Comparison of ENCODE assay signal across 9 mouse cellular contexts in the genomic region with DNA sequence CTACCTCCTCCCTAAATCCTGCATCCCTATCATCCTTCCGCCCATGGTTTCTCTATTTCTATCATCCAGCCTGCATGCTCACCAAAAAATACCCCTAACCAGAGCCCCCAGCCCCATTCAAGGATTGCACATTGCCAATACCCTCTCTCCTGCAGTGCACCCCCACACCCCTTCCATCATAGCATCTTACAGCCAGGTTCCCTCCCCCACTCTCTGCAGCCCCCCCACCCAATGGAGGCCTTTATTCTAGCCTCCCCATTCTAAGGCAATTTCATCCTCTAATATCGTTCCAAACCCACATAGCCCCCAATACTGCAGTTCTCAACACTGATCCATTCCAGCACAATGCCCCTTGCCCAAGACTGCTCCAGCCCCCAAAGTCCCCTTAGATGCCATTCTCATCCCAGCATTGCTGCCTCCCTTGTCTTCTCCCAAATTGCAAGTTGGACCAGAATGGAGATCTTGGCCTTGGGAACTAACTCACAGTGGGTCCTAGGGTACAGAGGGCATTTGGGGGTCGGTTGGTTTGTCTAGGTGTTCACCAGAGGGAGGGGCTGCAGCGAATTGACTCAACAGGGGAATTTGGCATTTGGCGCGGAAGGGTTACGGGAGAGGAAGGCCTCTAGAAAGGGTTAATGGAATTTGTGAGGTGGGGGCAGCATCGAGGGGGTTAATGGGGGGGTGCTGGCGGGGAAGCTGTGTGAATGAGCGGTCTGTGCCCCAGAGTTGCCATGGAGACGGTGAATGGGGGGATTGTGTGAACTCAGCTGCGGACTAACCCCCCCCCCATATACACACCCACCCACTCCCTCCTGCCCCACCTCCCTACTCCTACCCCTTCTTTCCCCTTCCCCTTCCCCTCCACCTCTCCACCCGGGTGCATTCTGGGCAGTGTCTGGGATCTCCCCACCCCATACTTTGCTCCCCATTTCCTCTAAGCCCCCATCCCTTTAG. TPM values are rescaled to one million over a fixed set of nuclear protein-coding genes. Genes with fewer than 3 reads are reported as not detected.
DNase-seq lines count a peak whose midpoint lies in the region; ATAC-seq lines count a peak whose summit lies in the region.
"Had no signal": no experiment of that assay in that cellular context is flagged by ENCODE, and none has a peak within 500 bp of the region (broad histone marks: within the 10 kb centered on the region; RNA-seq: fewer than 3 reads in every experiment).

No protein-coding gene starts in this region.

- peak overlapping the region; percentile 60; the same call in 1 of the 2 replicates for H3K27ac ChIP-seq in embryonic facial prominence, embryonic 12.5 days
- H3K27ac ChIP-seq in intestine, embryonic 15.5 days: no peak overlapping the region
- peak overlapping the region; percentile 86 for H3K27ac ChIP-seq in neural tube, embryonic 15.5 days (replicated peaks)

- peak overlapping the region; percentile 50 for H3K9ac ChIP-seq in embryonic facial prominence, embryonic 12.5 days
- H3K9ac ChIP-seq in intestine, embryonic 15.5 days: no peak overlapping the region
- peak overlapping the region; percentile 62 for H3K9ac ChIP-seq in neural tube, embryonic 15.5 days (replicated peaks)

- peaks cover 20% of the 10 kb centered on the region; the same call in 1 of the 2 replicates for H3K36me3 ChIP-seq in embryonic facial prominence, embryonic 12.5 days
- no peaks in the 10 kb centered on the region for H3K36me3 ChIP-seq in intestine, embryonic 15.5 days
- peaks cover 9% of the 10 kb centered on the region for H3K36me3 ChIP-seq in neural tube, embryonic 15.5 days

- peak; percentile 53; the same call in 1 of the 2 replicates for ATAC-seq in embryonic facial prominence, embryonic 12.5 days (ENCODE audit: insufficient number of reproducible peaks, insufficient read depth, low FRiP score, low TSS enrichment)
- peak; percentile 31; the same call in 1 of the 2 replicates for ATAC-seq in intestine, embryonic 15.5 days
- peak; percentile 81 for ATAC-seq in neural tube, embryonic 15.5 days (ENCODE audit: low FRiP score)
- ATAC-seq in monocyte, adult 5-6 weeks (replicated peaks; ENCODE audit: insufficient number of reproducible peaks, low FRiP score, low TSS enrichment, poor library complexity, severe bottlenecking): no peak

- H3K4me2 ChIP-seq in embryonic facial prominence, embryonic 12.5 days (replicated peaks): peak overlapping the region; percentile 50
- H3K4me2 ChIP-seq in intestine, embryonic 15.5 days (replicated peaks): peak overlapping the region; percentile 58
- peak overlapping the region; percentile 58 for H3K4me2 ChIP-seq in neural tube, embryonic 15.5 days

- peaks cover 3% of the 10 kb centered on the region; the same call in 1 of the 2 replicates for H3K27me3 ChIP-seq in embryonic facial prominence, embryonic 12.5 days
- H3K27me3 ChIP-seq in intestine, embryonic 15.5 days (replicated peaks): no peaks in the 10 kb centered on the region; the same call in 1 of the 2 replicates
- no peaks in the 10 kb centered on the region for H3K27me3 ChIP-seq in neural tube, embryonic 15.5 days (replicated peaks)

- peak overlapping the region; percentile 43 for H3K4me3 ChIP-seq in embryonic facial prominence, embryonic 12.5 days
- peak overlapping the region; percentile 34 for H3K4me3 ChIP-seq in intestine, embryonic 15.5 days (replicated peaks)
- H3K4me3 ChIP-seq in neural tube, embryonic 15.5 days (replicated peaks): peak overlapping the region; percentile 56

- 29% methylated on average over 10 of the region's 13 CpGs for WGBS in embryonic facial prominence, embryonic 12.5 days
- WGBS in intestine, embryonic 15.5 days: 34% methylated on average over 13 of the region's 13 CpGs
- WGBS in neural tube, embryonic 15.5 days: 30% methylated on average over 13 of the region's 13 CpGs

- peak; percentile 35 to 47 for DNase-seq in layer of hippocampus, postnatal 10 days (ENCODE audit: low spot score in 2 of 2)
- DNase-seq in layer of hippocampus, adult 18-20 months (ENCODE audit: low spot score in 2 of 2): no peak
- no peak for DNase-seq in urinary bladder, adult 2 months (ENCODE audit: low spot score)
- no peak for DNase-seq in urinary bladder, postnatal 25 days (ENCODE audit: low spot score)

- H3K4me1 ChIP-seq in embryonic facial prominence, embryonic 12.5 days: no peaks in the 10 kb centered on the region
- no peaks in the 10 kb centered on the region for H3K4me1 ChIP-seq in intestine, embryonic 15.5 days (replicated peaks)
- peaks cover 40% of the 10 kb centered on the region for H3K4me1 ChIP-seq in neural tube, embryonic 15.5 days

- no peaks in the 10 kb centered on the region for H3K9me3 ChIP-seq in embryonic facial prominence, embryonic 12.5 days
- H3K9me3 ChIP-seq in intestine, embryonic 15.5 days: no peaks in the 10 kb centered on the region
- H3K9me3 ChIP-seq in neural tube, embryonic 15.5 days (replicated peaks): no peaks in the 10 kb centered on the region

RNA-seq across cellular contexts. Expression of a gene that starts 0.8 kb away (rescaled TPM):
- total RNA-seq in layer of hippocampus, postnatal 10 days (2021): 100 to 1,000 TPM; 210 to 217 TPM
- 100 to 1,000 TPM; 168 to 183 TPM for total RNA-seq in layer of hippocampus, adult 18-20 months (2021)
- polyA plus RNA-seq in embryonic facial prominence, embryonic 12.5 days (2016; fragmentation: Nextera tagmentation; extraction: Ambion mirVana): 15.3 and 18.0 TPM in 2 replicates
- 4.4 and 4.8 TPM in 2 replicates for polyA plus RNA-seq in intestine, embryonic 15.5 days (2015; fragmentation: Nextera tagmentation; extraction: Ambion mirVana)
- 72.1 and 77.2 TPM in 2 replicates for polyA plus RNA-seq in neural tube, embryonic 15.5 days (2015; fragmentation: Nextera tagmentation; extraction: Ambion mirVana)
- total RNA-seq in monocyte, adult 5-6 weeks (2017): 1.2 TPM in 1 of 3 replicates, not detected in the others
- polyA plus RNA-seq in urinary bladder, adult 2 months (2012; rRNA removed): 1.9 and 2.2 TPM in 2 replicates

RNA-seq across cellular contexts. Expression of a gene that starts 25.9 kb away (rescaled TPM):
- total RNA-seq in layer of hippocampus, postnatal 10 days (2021): 10 to 100 TPM; 34.0 to 34.5 TPM
- total RNA-seq in layer of hippocampus, adult 18-20 months (2021): 10 to 100 TPM; 21.6 to 27.6 TPM
- polyA plus RNA-seq in embryonic facial prominence, embryonic 12.5 days (2016; fragmentation: Nextera tagmentation; extraction: Ambion mirVana): 37.2 and 39.4 TPM in 2 replicates
- polyA plus RNA-seq in intestine, embryonic 15.5 days (2015; fragmentation: Nextera tagmentation; extraction: Ambion mirVana): 22.8 and 25.3 TPM in 2 replicates
- polyA plus RNA-seq in neural tube, embryonic 15.5 days (2015; fragmentation: Nextera tagmentation; extraction: Ambion mirVana): 21.9 and 23.7 TPM in 2 replicates
- 42.5 to 73.8 TPM (median 57.7 TPM) in 3 replicates for total RNA-seq in monocyte, adult 5-6 weeks (2017)
- polyA plus RNA-seq in urinary bladder, adult 2 months (2012; rRNA removed): 39.9 and 53.7 TPM in 2 replicates

RNA-seq across cellular contexts. Expression of a gene that starts 30.9 kb away (rescaled TPM):
- not detected for total RNA-seq in layer of hippocampus, postnatal 10 days (2021)
- not detected for total RNA-seq in layer of hippocampus, adult 18-20 months (2021)
- not detected in 2 replicates for polyA plus RNA-seq in embryonic facial prominence, embryonic 12.5 days (2016; fragmentation: Nextera tagmentation; extraction: Ambion mirVana)
- not detected in 2 replicates for polyA plus RNA-seq in intestine, embryonic 15.5 days (2015; fragmentation: Nextera tagmentation; extraction: Ambion mirVana)
- polyA plus RNA-seq in neural tube, embryonic 15.5 days (2015; fragmentation: Nextera tagmentation; extraction: Ambion mirVana): not detected in 2 replicates
- total RNA-seq in monocyte, adult 5-6 weeks (2017): not detected in 3 replicates
- not detected in 2 replicates for polyA plus RNA-seq in urinary bladder, adult 2 months (2012; rRNA removed)
- total RNA-seq: layer of hippocampus, postnatal 14 days had no signal

RNA-seq across cellular contexts. Expression of a gene that starts 31.7 kb away (rescaled TPM):
- total RNA-seq in layer of hippocampus, postnatal 10 days (2021): 1 to 10 TPM; 2.6 to 3.1 TPM
- under 1 TPM; 0.74 to 0.79 TPM for total RNA-seq in layer of hippocampus, adult 18-20 months (2021)
- polyA plus RNA-seq in embryonic facial prominence, embryonic 12.5 days (2016; fragmentation: Nextera tagmentation; extraction: Ambion mirVana): 5.4 and 5.5 TPM in 2 replicates
- polyA plus RNA-seq in intestine, embryonic 15.5 days (2015; fragmentation: Nextera tagmentation; extraction: Ambion mirVana): 12.5 and 12.8 TPM in 2 replicates
- polyA plus RNA-seq in neural tube, embryonic 15.5 days (2015; fragmentation: Nextera tagmentation; extraction: Ambion mirVana): 6.1 and 27.4 TPM in 2 replicates
- total RNA-seq in monocyte, adult 5-6 weeks (2017): 206 to 400 TPM (median 270 TPM) in 3 replicates
- 13.0 and 13.3 TPM in 2 replicates for polyA plus RNA-seq in urinary bladder, adult 2 months (2012; rRNA removed)

RNA-seq across cellular contexts. Expression of a gene that starts 36.0 kb away (rescaled TPM):
- not detected for total RNA-seq in layer of hippocampus, postnatal 10 days (2021)
- not detected for total RNA-seq in layer of hippocampus, adult 18-20 months (2021)
- not detected in 2 replicates for polyA plus RNA-seq in embryonic facial prominence, embryonic 12.5 days (2016; fragmentation: Nextera tagmentation; extraction: Ambion mirVana)
- not detected in 2 replicates for polyA plus RNA-seq in intestine, embryonic 15.5 days (2015; fragmentation: Nextera tagmentation; extraction: Ambion mirVana)
- polyA plus RNA-seq in neural tube, embryonic 15.5 days (2015; fragmentation: Nextera tagmentation; extraction: Ambion mirVana): not detected in 2 replicates
- total RNA-seq in monocyte, adult 5-6 weeks (2017): 10.8 to 15.8 TPM (median 13.4 TPM) in 3 replicates
- 0.13 and 0.47 TPM in 2 replicates for polyA plus RNA-seq in urinary bladder, adult 2 months (2012; rRNA removed)
- total RNA-seq: layer of hippocampus, postnatal 14 days had no signal

Comparison
In these comparisons a context has a peak if more than half of its experiments do, and no peak if none do; other contexts are left out.
1. DNase-seq: peak in layer of hippocampus, postnatal 10 days (2 of 2); none in layer of hippocampus, adult 18-20 months (0 of 2), urinary bladder, adult 2 months (single experiment) and urinary bladder, postnatal 25 days (single experiment).
2. Peak in every context shown above with its lines, with median percentiles within 50 percentile points of each other: H3K4me2 ChIP-seq and H3K4me3 ChIP-seq.